Mouse (Mus musculus) midbrain, postnatal 0 days (tissue): Measurements from ENCODE around the gene Cluh. TPM values are rescaled to one million over a fixed set of nuclear protein-coding genes. Genes with fewer than 3 reads are reported as not detected.

Source experiments
- ATAC-seq: fragments of 200-750 bp; cut with Nextera tagmentation; 2 replicates; pipeline ENCODE4 v1.8.0; 2017; ENCODE audit warnings: moderate number of reproducible peaks, mild to moderate bottlenecking, moderate TSS enrichment, moderate library complexity; ENCODE audit not compliant: low FRiP score
- DNase-seq: peaks from one replicate; pipeline ENCODE4 v3.0.0-alpha.2; 2015; ENCODE audit warnings: low spot score
- H3K27ac ChIP-seq: fragments of 300-500 bp; sonication (generic); 2 replicates; pipeline ENCODE4 v1.5.1; 2014; ENCODE audit warnings: low read depth, mild to moderate bottlenecking, low read length, mixed read lengths
- H3K27me3 ChIP-seq: fragments of 300-500 bp; sonication (generic); 2 replicates; pipeline ENCODE4 v1.6.1; 2014; ENCODE audit warnings: low read length, control low read depth, mixed read lengths; ENCODE audit not compliant: insufficient read depth
- H3K36me3 ChIP-seq: fragments of 300-500 bp; sonication (generic); 2 replicates; pipeline ENCODE4 v1.6.1; 2014; ENCODE audit warnings: low read length, control low read depth, mixed read lengths; ENCODE audit not compliant: insufficient read depth
- H3K4me1 ChIP-seq: fragments of 300-500 bp; sonication (generic); 2 replicates; pipeline ENCODE4 v1.6.1; 2014; ENCODE audit warnings: mild to moderate bottlenecking, control low read depth, antibody characterized with exemption, low read length, mixed read lengths; ENCODE audit not compliant: insufficient read depth
- H3K4me2 ChIP-seq: fragments of 300-500 bp; sonication (generic); 2 replicates; pipeline ENCODE4 v1.6.1; 2014; ENCODE audit warnings: low read depth, mild to moderate bottlenecking, low read length, mixed read lengths; ENCODE audit not compliant: poor library complexity, severe bottlenecking
- H3K4me3 ChIP-seq: fragments of 300-500 bp; sonication (generic); 2 replicates; pipeline ENCODE4 v1.5.1; 2014; ENCODE audit warnings: low read depth, mild to moderate bottlenecking, low read length, moderate library complexity
- H3K9ac ChIP-seq: fragments of 300-500 bp; sonication (generic); replicated peaks from 2 replicates; pipeline ENCODE4 v1.6.1; 2014; ENCODE audit warnings: mild to moderate bottlenecking, low read length, moderate library complexity, mixed read lengths; ENCODE audit not compliant: poor library complexity, severe bottlenecking
- H3K9me3 ChIP-seq: fragments of 300-500 bp; sonication (generic); 2 replicates; pipeline ENCODE4 v1.6.1; 2016; ENCODE audit warnings: low read length, control low read depth
- CTCF ChIP-seq: IDR thresholded peaks from 2 replicates; pipeline ENCODE4 v1.5.1; 2016; ENCODE audit warnings: antibody characterized with exemption, mild to moderate bottlenecking
- WGBS: fragments of 180-500 bp; shearing (Covaris S2); extraction: QIAGEN DNeasy Blood & Tissue Kit; methylation state at CpG from one replicate; pipeline ENCODE4 v1.1.7; 2014; 5-methylcytosine and 5-hydroxymethylcytosine counted together
- polyA plus RNA-seq: library from polyadenylated mRNA; unstranded; fragments of >200 nt; fragmentation: Nextera tagmentation; extraction: Ambion mirVana; gene quantifications from 2 replicates; pipeline ENCODE4 v1.2.1, GENCODE M21; 2015
- total RNA-seq: library from RNA; depleted of rRNA; stranded (reverse); fragments of >200 nt; gene quantifications from 2 replicates; pipeline ENCODE4 v1.2.3, GENCODE M21; 2014

Cluh gene
- total and polyA plus RNA-seq, 2 experiments from 2014 or later = 17.0 to 71.5 TPM

GRCm38 (mm10) chr11:74666776-74667581, 17.7 kb downstream of the Cluh start:
- Histone ChIP-seq H3K9ac (no peak overlapping the region), H3K9me3 (no peaks in the 10 kb centered on the region), H3K4me1 (no peaks in the 10 kb centered on the region), H3K4me2 (no peak overlapping the region), H3K27ac (no peak overlapping the region), H3K4me3 (no peak overlapping the region), H3K36me3 (peaks cover 79% of the 10 kb centered on the region), H3K27me3 (no peaks in the 10 kb centered on the region)
- DNase-seq = no peak
- no peak for TF ChIP-seq CTCF
- 98% methylated on average over 14 of the region's 14 CpGs for WGBS
- ATAC-seq = no peak

DNA sequence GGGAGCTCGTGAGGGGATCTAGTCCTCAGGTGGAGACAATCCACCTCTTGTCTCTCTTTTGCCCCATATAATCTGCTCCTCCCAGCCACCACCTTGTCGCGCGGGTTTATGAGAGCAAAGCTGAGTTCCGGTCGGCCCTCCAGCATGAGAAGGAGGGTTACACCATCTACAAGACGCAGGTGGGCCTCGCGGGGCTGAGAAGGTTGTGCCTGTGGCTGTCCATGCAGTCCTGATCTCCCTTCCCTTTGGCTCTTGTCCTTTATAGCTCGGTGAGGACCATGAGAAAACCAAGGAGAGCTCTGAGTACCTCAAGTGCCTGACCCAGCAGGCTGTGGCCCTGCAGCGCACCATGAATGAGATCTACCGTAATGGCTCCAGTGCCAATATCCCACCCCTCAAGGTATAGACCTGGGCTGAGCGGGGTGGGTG, 18.3 kb downstream of the Cluh start:
- H3K4me1 ChIP-seq = no peaks in the 10 kb centered on the region
- ATAC-seq (no peak), DNase-seq (no peak)
- no peak overlapping the region for H3K9ac ChIP-seq
- H3K27me3 ChIP-seq = no peaks in the 10 kb centered on the region
- no peak overlapping the region for H3K4me3 ChIP-seq
- no peaks in the 10 kb centered on the region for H3K9me3 ChIP-seq
- peaks cover 73% of the 10 kb centered on the region for H3K36me3 ChIP-seq
- WGBS = 98% methylated on average over 13 of the region's 13 CpGs
- H3K4me2 ChIP-seq = no peak overlapping the region
- H3K27ac ChIP-seq = no peak overlapping the region
- TF ChIP-seq CTCF = no peak

GRCm38 (mm10) chr11:74668466-74668865, 19.2 kb downstream of the Cluh start:
- Histone ChIP-seq H3K4me3 (no peak overlapping the region), H3K27ac (no peak overlapping the region), H3K4me2 (no peak overlapping the region), H3K9ac (no peak overlapping the region), H3K4me1 (no peaks in the 10 kb centered on the region), H3K36me3 (peaks cover 65% of the 10 kb centered on the region), H3K27me3 (no peaks in the 10 kb centered on the region), H3K9me3 (no peaks in the 10 kb centered on the region)
- TF ChIP-seq CTCF = no peak
- DNase-seq = no peak
- 92% methylated on average over 5 of the region's 5 CpGs for WGBS
- no peak for ATAC-seq

DNA sequence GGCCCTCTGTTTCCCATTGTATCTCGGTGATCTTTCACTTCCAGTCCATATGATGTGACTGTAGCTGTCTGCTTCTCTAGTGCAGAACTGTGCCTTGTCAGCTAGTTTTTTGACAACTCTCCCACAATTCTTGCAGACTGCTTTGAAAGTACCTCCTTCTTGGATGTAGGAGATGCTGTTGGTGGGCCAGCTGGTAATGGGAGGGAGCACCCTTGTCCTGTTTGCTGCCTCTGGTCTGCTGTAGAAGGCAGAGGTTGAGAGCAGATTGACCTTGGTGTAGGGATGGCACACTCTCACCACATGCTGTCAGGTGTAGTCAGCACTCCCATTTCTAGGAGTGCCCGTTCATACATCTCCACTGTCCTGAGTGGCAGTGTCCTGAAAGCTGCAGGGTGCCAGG, 19.7 kb downstream of the Cluh start:
- H3K4me3 ChIP-seq = no peak overlapping the region
- peaks cover 60% of the 10 kb centered on the region for H3K36me3 ChIP-seq
- WGBS = 93% methylated on average over 2 of the region's 2 CpGs
- H3K4me1 ChIP-seq = no peaks in the 10 kb centered on the region
- DNase-seq = no peak
- no peak for TF ChIP-seq CTCF
- H3K9me3 ChIP-seq = no peaks in the 10 kb centered on the region
- no peak overlapping the region for H3K4me2 ChIP-seq
- no peaks in the 10 kb centered on the region for H3K27me3 ChIP-seq
- no peak overlapping the region for H3K27ac ChIP-seq
- ATAC-seq = no peak
- H3K9ac ChIP-seq = no peak overlapping the region

DNA sequence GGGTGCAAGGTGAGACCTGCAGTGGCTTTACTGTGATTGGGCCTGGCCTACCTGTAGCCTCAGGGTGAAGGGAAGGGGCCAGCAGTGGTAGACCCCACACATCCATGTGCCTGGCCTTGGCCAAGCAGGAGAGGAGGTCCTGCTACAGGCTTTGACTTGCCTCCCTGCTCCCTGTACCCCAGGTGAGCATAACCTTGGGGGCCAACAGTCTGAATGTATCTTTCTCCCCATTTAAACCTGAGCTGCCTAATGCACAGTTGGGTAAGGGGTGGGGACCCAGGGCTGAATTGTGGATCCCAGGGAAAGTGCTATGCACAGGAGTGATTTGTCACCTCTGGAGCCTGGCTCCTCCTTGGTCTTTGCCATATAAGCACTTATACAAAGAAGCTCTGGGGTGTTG, 20.9 kb downstream of the Cluh start:
- Histone ChIP-seq H3K27ac (no peak overlapping the region), H3K36me3 (peaks cover 55% of the 10 kb centered on the region), H3K4me3 (no peak overlapping the region), H3K4me2 (no peak overlapping the region), H3K4me1 (no peaks in the 10 kb centered on the region), H3K9me3 (no peaks in the 10 kb centered on the region), H3K27me3 (no peaks in the 10 kb centered on the region), H3K9ac (no peak overlapping the region)
- ATAC-seq (no peak), DNase-seq (no peak)
- TF ChIP-seq CTCF = no peak

DNA sequence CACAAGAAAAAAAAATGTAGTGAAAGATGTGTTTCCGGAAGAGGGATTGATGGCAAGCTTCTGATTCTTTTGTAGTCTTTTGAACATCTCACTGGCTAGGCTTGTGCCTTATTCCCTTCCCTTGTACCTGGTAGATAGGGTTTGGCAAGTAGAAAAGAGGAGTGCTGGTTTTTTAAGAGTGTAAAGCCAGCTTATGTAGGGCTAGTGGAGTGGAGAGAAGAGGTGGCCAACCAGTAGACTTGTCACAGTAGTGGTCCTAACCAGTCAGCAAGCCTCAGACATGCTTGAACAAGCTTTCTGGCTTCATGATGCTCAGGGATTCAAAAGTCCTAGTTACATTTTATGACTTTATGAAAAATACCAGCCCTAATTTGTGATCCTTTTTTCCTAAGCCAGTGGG, 21.7 kb downstream of the Cluh start:
- Histone ChIP-seq H3K36me3 (peaks cover 49% of the 10 kb centered on the region), H3K4me3 (no peak overlapping the region), H3K4me1 (no peaks in the 10 kb centered on the region), H3K27me3 (no peaks in the 10 kb centered on the region), H3K9ac (no peak overlapping the region), H3K9me3 (no peaks in the 10 kb centered on the region), H3K27ac (no peak overlapping the region), H3K4me2 (no peak overlapping the region)
- WGBS = 91% methylated on average over 1 of the region's 1 CpGs
- no peak for DNase-seq
- TF ChIP-seq CTCF = no peak
- no peak for ATAC-seq
